Comparison of ENCODE assay signal across 8 mouse cellular contexts in genomic region chr5:64812983-64813304, GRCm38 (mm10). TPM values are rescaled to one million over a fixed set of nuclear protein-coding genes. Genes with fewer than 3 reads are reported as not detected.
DNase-seq lines count a peak whose midpoint lies in the region; ATAC-seq and TF ChIP-seq lines count a peak whose summit lies in the region.

No protein-coding gene starts in this region.

- TF ChIP-seq CTCF in bone marrow macrophage, adult 2 months (IDR thresholded peaks at IDR 0.05; ENCODE audit: low read depth, low read length): no peak

- ATAC-seq in kidney, embryonic 16.5 days (ENCODE audit: low FRiP score, low TSS enrichment): no peak
- ATAC-seq in hindbrain, embryonic 11.5 days (ENCODE audit: low FRiP score): no peak
- 0 out of 2 replicates have a peak, but pooled peaks have one; percentile 5 for ATAC-seq in megakaryocyte progenitor cell, adult 5-6 weeks (replicated peaks; ENCODE audit: poor library complexity)

- peaks cover 91% of the 10 kb centered on the region for H3K4me1 ChIP-seq in kidney, embryonic 16.5 days (ENCODE audit: insufficient read depth, low read length)
- peaks cover 35% of the 10 kb centered on the region for H3K4me1 ChIP-seq in bone marrow macrophage, adult 2 months (ENCODE audit: control insufficient read depth, insufficient read depth, low read length)
- peaks cover 16% of the 10 kb centered on the region for H3K4me1 ChIP-seq in hindbrain, embryonic 11.5 days (replicated peaks; ENCODE audit: control insufficient read depth, insufficient read depth, low read length)

- H3K27me3 ChIP-seq in kidney, embryonic 16.5 days (ENCODE audit: insufficient read depth, low read length): no peaks in the 10 kb centered on the region
- no peaks in the 10 kb centered on the region for H3K27me3 ChIP-seq in hindbrain, embryonic 11.5 days (ENCODE audit: control insufficient read depth, insufficient read depth, low read length)

- H3K9me3 ChIP-seq in kidney, embryonic 16.5 days (ENCODE audit: low read length): no peaks in the 10 kb centered on the region
- no peaks in the 10 kb centered on the region for H3K9me3 ChIP-seq in hindbrain, embryonic 11.5 days (ENCODE audit: control insufficient read depth, low read length)

- 16% methylated on average over 4 of the region's 4 CpGs for WGBS in kidney, embryonic 16.5 days
- WGBS in hindbrain, embryonic 11.5 days: 34% methylated on average over 4 of the region's 4 CpGs

- H3K27ac ChIP-seq in kidney, embryonic 16.5 days (ENCODE audit: low read length): peak overlapping the region; percentile 94
- H3K27ac ChIP-seq in bone marrow macrophage, adult 2 months (ENCODE audit: insufficient read depth, low read depth, low read length): peak overlapping the region; percentile 80
- peak overlapping the region; percentile 24; the same call in 1 of the 2 replicates for H3K27ac ChIP-seq in hindbrain, embryonic 11.5 days (ENCODE audit: low read depth, low read length)

- peak overlapping the region; percentile 41 for H3K4me2 ChIP-seq in kidney, embryonic 16.5 days (replicated peaks; ENCODE audit: low read depth, low read length)
- no peak overlapping the region for H3K4me2 ChIP-seq in hindbrain, embryonic 11.5 days (replicated peaks; ENCODE audit: low read depth, low read length)

- TF ChIP-seq POLR2A in bone marrow macrophage, adult 2 months (IDR thresholded peaks at IDR 0.05; ENCODE audit: borderline replicate concordance, low read depth, low read length): no peak

- no peak for DNase-seq in kidney, adult 8-10 months
- no peak for DNase-seq in hindbrain, embryonic 11.5 days (ENCODE audit: low spot score)
- no peak for DNase-seq in B cell, adult 2 months
- no peak for DNase-seq in layer of hippocampus, postnatal 25 days (ENCODE audit: extremely low spot score in 1 of 2, low spot score in 1 of 2)
- DNase-seq in right cerebral cortex, postnatal 14 days: no peak

- peak overlapping the region; percentile 13 for H3K4me3 ChIP-seq in kidney, embryonic 16.5 days (ENCODE audit: low read length)
- peak overlapping the region; percentile 45 for H3K4me3 ChIP-seq in bone marrow macrophage, adult 2 months (ENCODE audit: insufficient read depth, low read length)
- no peak overlapping the region for H3K4me3 ChIP-seq in hindbrain, embryonic 11.5 days (ENCODE audit: low read depth, low read length)

- peaks cover 8% of the 10 kb centered on the region for H3K36me3 ChIP-seq in kidney, embryonic 16.5 days (ENCODE audit: insufficient read depth, low read length)
- H3K36me3 ChIP-seq in hindbrain, embryonic 11.5 days (ENCODE audit: control insufficient read depth, insufficient read depth, low read length): no peaks in the 10 kb centered on the region

- peak overlapping the region; percentile 38 for H3K9ac ChIP-seq in kidney, embryonic 16.5 days (replicated peaks; ENCODE audit: low read length)
- no peak overlapping the region for H3K9ac ChIP-seq in hindbrain, embryonic 11.5 days (ENCODE audit: low read depth, low read length)

RNA-seq across cellular contexts. Expression of gene Klf3, which starts 9.8 kb away (rescaled TPM):
- 49.7 and 66.4 TPM in 2 replicates for polyA plus RNA-seq in kidney, embryonic 16.5 days (2015; fragmentation: Nextera tagmentation; extraction: Ambion mirVana)
- polyA plus RNA-seq in bone marrow macrophage, adult 2 months (2012; ENCODE audit: insufficient read depth, insufficient read length, missing spikeins): 52.7 and 61.6 TPM in 2 replicates
- polyA plus RNA-seq in hindbrain, embryonic 11.5 days (2014; fragmentation: Nextera tagmentation; extraction: Ambion mirVana): 35.3 and 47.2 TPM in 2 replicates
- 30.7 and 42.7 TPM in 2 replicates for total RNA-seq in megakaryocyte progenitor cell, adult 5-6 weeks (2015)
- 9.4 and 12.5 TPM in 2 replicates for total RNA-seq in megakaryocyte progenitor cell, adult 5-6 weeks (2017)
- total RNA-seq in layer of hippocampus, postnatal 25 days (2021): 10 to 100 TPM; 50.0 to 56.1 TPM

Comparison
In these comparisons a context has a peak if more than half of its experiments do, and no peak if none do; other contexts are left out.
1. H3K27ac ChIP-seq: peak in every context shown above with its lines; median percentile 94 in kidney, embryonic 16.5 days; 80 in bone marrow macrophage, adult 2 months; 24 in hindbrain, embryonic 11.5 days.